Mouse (Mus musculus): ENCODE measurements around the gene Map4k3. TPM values are rescaled to one million over a fixed set of nuclear protein-coding genes. Genes with fewer than 3 reads are reported as not detected.
"Not testable (repeated sequence)": the region's sequence is repeated elsewhere in the genome, so short reads cannot be mapped to it uniquely, and the experiment has no call there.

Map4k3 gene
- polyA plus RNA-seq, 1 experiment from 2014 or later: 17.7 TPM

DNA sequence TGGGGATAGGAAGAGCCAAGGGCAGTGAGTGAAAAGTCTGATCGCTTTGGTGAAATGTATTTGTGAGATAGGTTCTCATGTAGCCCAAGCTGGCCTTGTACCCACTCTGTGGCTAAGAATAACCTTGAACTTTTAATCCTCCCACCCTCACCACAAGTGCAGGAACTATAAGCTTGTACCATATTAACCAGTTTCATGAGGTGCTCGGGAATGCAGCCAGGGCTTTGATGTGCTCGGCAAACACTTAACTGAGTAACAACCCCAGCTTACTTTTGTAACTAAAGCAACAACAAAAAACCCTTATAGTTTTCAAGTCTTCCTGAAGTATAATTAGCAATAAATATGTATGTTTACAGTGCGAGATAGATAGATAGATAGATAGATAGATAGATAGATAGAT is 4.0 kb upstream of the Map4k3 start:
- no peak overlapping the region for H3K27ac ChIP-seq (ENCODE audit: low read depth, low read length)
- ATAC-seq: no peak
- H3K36me3 ChIP-seq (ENCODE audit: control insufficient read depth, insufficient read depth, low read length): no peaks in the 10 kb centered on the region
- no peak overlapping the region for H3K4me2 ChIP-seq (ENCODE audit: low read length)
- H3K9me3 ChIP-seq (ENCODE audit: control insufficient read depth, low read length): no peaks in the 10 kb centered on the region
- H3K4me1 ChIP-seq (ENCODE audit: control insufficient read depth, insufficient read depth, low read depth, low read length): no peaks in the 10 kb centered on the region; the same call in 1 of the 2 replicates
- WGBS: 90% methylated on average over 4 of the region's 4 CpGs
- H3K4me3 ChIP-seq (ENCODE audit: low read length): no peak overlapping the region
- H3K27me3 ChIP-seq (replicated peaks; ENCODE audit: control insufficient read depth, insufficient read depth, low read length): no peaks in the 10 kb centered on the region
- H3K9ac ChIP-seq (ENCODE audit: low read depth, low read length): no peak overlapping the region

DNA sequence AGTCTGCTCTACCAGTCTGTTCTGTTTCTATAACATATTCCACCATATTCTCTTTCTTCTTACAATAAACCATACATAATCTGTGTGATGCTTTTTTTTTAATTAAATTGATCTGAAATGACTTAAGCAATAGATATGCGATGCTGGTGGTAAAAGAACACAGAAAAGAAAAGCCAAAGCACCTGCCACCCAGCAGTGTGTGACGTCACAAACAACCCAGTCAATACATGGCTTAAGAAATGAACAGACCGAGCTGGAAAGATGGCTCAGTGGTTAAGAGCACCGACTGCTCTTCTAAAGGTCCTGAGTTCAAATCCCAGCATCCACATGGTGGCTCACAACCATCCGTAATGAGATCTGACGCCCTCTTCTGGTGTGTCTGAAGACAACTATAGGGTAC is 2.0 kb upstream of the Map4k3 start:
- H3K27me3 ChIP-seq (replicated peaks; ENCODE audit: control insufficient read depth, insufficient read depth, low read length); H3K4me2 ChIP-seq (ENCODE audit: low read length); H3K4me3 ChIP-seq (ENCODE audit: low read length); H3K36me3 ChIP-seq (ENCODE audit: control insufficient read depth, insufficient read depth, low read length); H3K9me3 ChIP-seq (ENCODE audit: control insufficient read depth, low read length); ATAC-seq; H3K27ac ChIP-seq (ENCODE audit: low read depth, low read length); H3K9ac ChIP-seq (ENCODE audit: low read depth, low read length): not testable (repeated sequence)
- peaks cover 15% of the 10 kb centered on the region for H3K4me1 ChIP-seq (ENCODE audit: control insufficient read depth, insufficient read depth, low read depth, low read length)
- 89% methylated on average over 6 of the region's 6 CpGs for WGBS

DNA sequence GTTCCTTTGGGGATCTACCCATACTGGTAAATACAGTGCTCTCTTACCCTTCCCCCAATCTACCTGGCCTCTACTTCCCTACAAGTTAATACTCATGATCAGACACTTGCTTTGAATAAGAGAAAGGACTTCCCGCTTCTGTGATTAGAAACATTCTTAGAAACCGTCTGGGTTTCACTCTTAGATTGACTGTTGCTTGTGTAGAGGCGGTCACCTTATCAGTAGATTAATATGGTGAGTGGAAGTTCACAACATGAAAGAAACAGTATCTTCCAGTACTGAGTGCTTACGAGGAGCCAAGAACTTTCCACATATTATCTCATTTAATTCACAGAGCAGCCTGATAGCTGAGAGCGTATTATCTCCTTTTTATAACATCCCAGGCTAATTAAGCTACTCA is 1.5 kb upstream of the Map4k3 start:
- Histone ChIP-seq H3K4me1 (ENCODE audit: control insufficient read depth, insufficient read depth, low read depth, low read length) (peaks cover 15% of the 10 kb centered on the region), H3K27me3 (replicated peaks; ENCODE audit: control insufficient read depth, insufficient read depth, low read length) (no peaks in the 10 kb centered on the region), H3K4me3 (ENCODE audit: low read length) (no peak overlapping the region), H3K27ac (ENCODE audit: low read depth, low read length) (no peak overlapping the region), H3K36me3 (ENCODE audit: control insufficient read depth, insufficient read depth, low read length) (no peaks in the 10 kb centered on the region), H3K4me2 (ENCODE audit: low read length) (no peak overlapping the region), H3K9ac (ENCODE audit: low read depth, low read length) (no peak overlapping the region), H3K9me3 (ENCODE audit: control insufficient read depth, low read length) (no peaks in the 10 kb centered on the region)
- ATAC-seq: no peak
- WGBS: 86% methylated on average over 5 of the region's 5 CpGs

DNA sequence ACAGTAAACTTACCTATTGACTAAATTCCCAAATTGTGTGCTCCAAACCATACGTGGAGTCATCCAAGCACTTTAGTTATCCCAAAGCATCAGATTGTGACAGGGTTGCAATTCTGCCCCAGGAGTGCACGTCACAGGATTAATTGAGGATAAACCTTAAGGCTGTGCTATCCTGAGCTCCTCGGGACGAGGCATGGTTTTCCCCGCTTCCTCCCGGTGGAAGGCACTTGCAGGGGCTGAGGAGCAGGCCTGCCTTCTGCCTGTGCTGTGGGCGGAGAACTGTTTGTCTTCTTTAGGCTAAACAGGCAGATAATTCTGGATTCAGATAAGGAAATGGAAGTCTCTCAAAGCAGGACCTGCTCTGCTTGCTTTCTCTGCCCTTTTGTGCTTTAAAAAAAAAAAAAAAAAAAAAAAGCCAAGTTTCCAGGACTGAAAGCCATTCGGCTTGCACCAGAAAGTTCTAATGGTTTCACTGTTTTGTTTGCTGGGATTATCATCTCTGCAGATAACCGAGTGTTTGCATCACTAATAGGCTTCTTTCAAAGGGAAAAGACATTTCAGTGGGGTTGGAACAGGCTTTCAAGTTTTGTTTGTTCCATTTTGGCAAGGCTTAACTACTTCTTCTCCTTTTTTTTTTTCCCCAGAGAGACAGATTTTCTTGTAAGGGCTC is 930 bp upstream of the Map4k3 start:
- H3K9ac ChIP-seq (ENCODE audit: low read depth, low read length): no peak overlapping the region
- no peaks in the 10 kb centered on the region for H3K9me3 ChIP-seq (ENCODE audit: control insufficient read depth, low read length)
- peaks cover 18% of the 10 kb centered on the region for H3K4me1 ChIP-seq (ENCODE audit: control insufficient read depth, insufficient read depth, low read depth, low read length)
- 28% methylated on average over 9 of the region's 9 CpGs for WGBS
- no peak overlapping the region for H3K4me3 ChIP-seq (ENCODE audit: low read length)
- ATAC-seq: no peak
- no peak overlapping the region for H3K4me2 ChIP-seq (ENCODE audit: low read length)
- no peaks in the 10 kb centered on the region for H3K36me3 ChIP-seq (ENCODE audit: control insufficient read depth, insufficient read depth, low read length)
- no peaks in the 10 kb centered on the region for H3K27me3 ChIP-seq (replicated peaks; ENCODE audit: control insufficient read depth, insufficient read depth, low read length)
- peak overlapping the region; percentile 56; the same call in 1 of the 2 replicates for H3K27ac ChIP-seq (ENCODE audit: low read depth, low read length)

DNA sequence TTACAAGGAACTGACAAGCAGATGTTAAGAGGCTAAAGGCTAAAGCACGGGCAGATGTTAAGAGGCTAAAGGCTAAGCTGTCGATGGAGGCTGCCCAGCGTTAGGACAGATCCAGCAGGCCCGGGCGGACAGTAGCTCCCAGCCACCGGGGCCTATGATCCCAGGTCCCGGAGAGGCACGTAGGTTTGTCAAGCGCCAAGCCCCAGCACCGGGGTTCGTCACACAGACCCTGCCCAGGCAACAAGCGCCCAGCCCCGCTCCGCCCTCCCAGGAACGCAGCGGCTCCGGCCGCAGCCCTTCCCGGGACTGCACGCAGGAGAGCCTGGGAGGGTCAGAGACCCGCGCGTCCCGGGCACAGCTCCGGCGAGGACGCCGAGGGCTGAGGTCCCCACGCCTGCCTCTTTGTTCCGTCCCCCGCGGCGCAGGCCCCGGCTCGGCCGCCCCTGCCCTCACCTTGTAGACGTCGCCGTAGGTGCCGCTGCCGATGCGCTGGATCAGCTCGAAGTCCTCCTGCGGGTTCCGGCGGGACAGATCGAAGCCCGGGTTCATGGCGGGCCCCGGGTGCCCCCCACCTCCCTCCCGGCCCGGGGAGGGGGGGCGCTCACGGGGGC is 839 bp downstream of the Map4k3 start:
- ATAC-seq: peak; percentile 76
- peak overlapping the region; percentile 92 for H3K4me3 ChIP-seq (ENCODE audit: low read length)
- no peaks in the 10 kb centered on the region for H3K9me3 ChIP-seq (ENCODE audit: control insufficient read depth, low read length)
- peak overlapping the region; percentile 83 for H3K4me2 ChIP-seq (ENCODE audit: low read length)
- H3K27me3 ChIP-seq (replicated peaks; ENCODE audit: control insufficient read depth, insufficient read depth, low read length): no peaks in the 10 kb centered on the region
- 1% methylated on average over 43 of the region's 54 CpGs for WGBS
- peak overlapping the region; percentile 92 for H3K27ac ChIP-seq (ENCODE audit: low read depth, low read length)
- H3K9ac ChIP-seq (ENCODE audit: low read depth, low read length): peak overlapping the region; percentile 95
- H3K36me3 ChIP-seq (ENCODE audit: control insufficient read depth, insufficient read depth, low read length): no peaks in the 10 kb centered on the region
- peaks cover 21% of the 10 kb centered on the region for H3K4me1 ChIP-seq (ENCODE audit: control insufficient read depth, insufficient read depth, low read depth, low read length)

DNA sequence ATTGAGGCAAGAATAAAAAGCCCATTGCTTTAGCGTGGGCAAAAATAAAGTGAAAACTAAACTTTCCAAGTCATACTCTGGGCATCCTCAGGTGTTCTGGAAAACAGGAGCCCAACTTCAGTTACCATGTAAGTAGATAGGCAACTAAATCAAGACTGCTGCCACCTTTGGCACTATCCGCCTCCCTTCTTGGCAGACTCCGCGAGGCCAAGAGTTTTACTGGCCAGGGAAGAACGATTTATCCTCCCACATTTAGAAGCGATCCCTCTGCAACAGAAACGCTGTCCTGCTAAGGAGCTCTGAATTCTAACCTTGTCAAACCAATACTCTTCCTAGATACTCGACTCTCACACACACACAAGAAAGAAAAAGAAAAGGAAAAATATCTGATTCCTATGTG is 1.5 kb downstream of the Map4k3 start:
- no peak overlapping the region for H3K27ac ChIP-seq (ENCODE audit: low read depth, low read length)

DNA sequence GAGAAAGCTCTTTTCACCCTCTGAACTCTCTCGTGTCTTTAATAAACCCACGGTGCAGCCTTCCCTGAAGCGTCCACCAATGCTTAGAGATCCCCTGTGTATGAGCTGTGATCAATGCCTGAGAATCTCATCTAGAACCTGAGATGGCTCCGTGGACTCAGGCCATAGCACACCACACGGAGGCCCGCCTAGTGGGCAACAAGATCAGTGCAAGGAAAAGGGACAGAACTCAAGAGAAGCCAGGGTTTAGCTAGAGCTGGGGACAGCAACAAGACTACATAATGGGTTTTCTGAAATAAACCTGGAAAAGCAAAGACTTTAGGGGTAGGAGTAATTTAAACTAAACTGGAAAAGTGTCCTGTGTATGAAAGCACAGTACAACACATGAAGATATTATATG is 5.2 kb downstream of the Map4k3 start:
- WGBS: 70% methylated on average over 6 of the region's 6 CpGs
- Histone ChIP-seq H3K27ac (ENCODE audit: low read depth, low read length) (no peak overlapping the region), H3K4me1 (ENCODE audit: control insufficient read depth, insufficient read depth, low read depth, low read length) (peaks cover 36% of the 10 kb centered on the region), H3K9me3 (ENCODE audit: control insufficient read depth, low read length) (no peaks in the 10 kb centered on the region), H3K4me2 (ENCODE audit: low read length) (no peak overlapping the region), H3K36me3 (ENCODE audit: control insufficient read depth, insufficient read depth, low read length) (no peaks in the 10 kb centered on the region), H3K9ac (ENCODE audit: low read depth, low read length) (no peak overlapping the region), H3K27me3 (replicated peaks; ENCODE audit: control insufficient read depth, insufficient read depth, low read length) (no peaks in the 10 kb centered on the region), H3K4me3 (ENCODE audit: low read length) (no peak overlapping the region)
- ATAC-seq: no peak

More for the DNA sequence above, 1.5 kb downstream of the Map4k3 start:
- WGBS: 8% methylated on average over 8 of the region's 8 CpGs
- no peaks in the 10 kb centered on the region for H3K27me3 ChIP-seq (replicated peaks; ENCODE audit: control insufficient read depth, insufficient read depth, low read length)
- ATAC-seq: no peak
- peak overlapping the region; percentile 95 for H3K9ac ChIP-seq (ENCODE audit: low read depth, low read length)
- no peaks in the 10 kb centered on the region for H3K9me3 ChIP-seq (ENCODE audit: control insufficient read depth, low read length)
- H3K4me1 ChIP-seq (ENCODE audit: control insufficient read depth, insufficient read depth, low read depth, low read length): peaks cover 26% of the 10 kb centered on the region
- H3K36me3 ChIP-seq (ENCODE audit: control insufficient read depth, insufficient read depth, low read length): no peaks in the 10 kb centered on the region
- H3K4me2 ChIP-seq (ENCODE audit: low read length): peak overlapping the region; percentile 83
- H3K4me3 ChIP-seq (ENCODE audit: low read length): peak overlapping the region; percentile 92

DNA sequence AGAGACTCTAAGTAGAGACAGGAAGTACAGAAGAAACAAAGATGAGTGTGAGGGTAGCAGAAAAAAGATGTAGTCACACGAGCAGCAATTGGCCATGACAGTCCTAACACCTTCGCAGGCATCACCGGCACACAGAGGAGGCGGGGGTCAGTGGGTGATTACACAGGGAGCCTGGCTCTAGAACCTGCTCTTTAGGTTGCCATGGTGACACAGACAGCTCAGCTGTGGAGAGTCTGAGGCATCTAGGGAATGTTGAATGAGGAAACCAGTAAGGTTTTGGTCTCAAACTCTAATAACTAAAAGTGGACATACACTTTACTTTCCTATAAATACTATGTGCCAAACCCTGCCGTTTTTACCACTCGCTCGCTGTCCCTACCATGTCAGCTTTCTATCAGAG is 6.6 kb downstream of the Map4k3 start:
- no peak overlapping the region for H3K9ac ChIP-seq (ENCODE audit: low read depth, low read length)
- ATAC-seq: 0 out of 2 replicates have a peak, but pooled peaks have one; percentile 60
- H3K4me3 ChIP-seq (ENCODE audit: low read length): no peak overlapping the region
- 57% methylated on average over 7 of the region's 7 CpGs for WGBS
- no peaks in the 10 kb centered on the region for H3K9me3 ChIP-seq (ENCODE audit: control insufficient read depth, low read length)
- no peaks in the 10 kb centered on the region for H3K27me3 ChIP-seq (replicated peaks; ENCODE audit: control insufficient read depth, insufficient read depth, low read length)
- no peak overlapping the region for H3K27ac ChIP-seq (ENCODE audit: low read depth, low read length)
- peaks cover 36% of the 10 kb centered on the region for H3K4me1 ChIP-seq (ENCODE audit: control insufficient read depth, insufficient read depth, low read depth, low read length)
- no peaks in the 10 kb centered on the region for H3K36me3 ChIP-seq (ENCODE audit: control insufficient read depth, insufficient read depth, low read length)
- H3K4me2 ChIP-seq (ENCODE audit: low read length): no peak overlapping the region

DNA sequence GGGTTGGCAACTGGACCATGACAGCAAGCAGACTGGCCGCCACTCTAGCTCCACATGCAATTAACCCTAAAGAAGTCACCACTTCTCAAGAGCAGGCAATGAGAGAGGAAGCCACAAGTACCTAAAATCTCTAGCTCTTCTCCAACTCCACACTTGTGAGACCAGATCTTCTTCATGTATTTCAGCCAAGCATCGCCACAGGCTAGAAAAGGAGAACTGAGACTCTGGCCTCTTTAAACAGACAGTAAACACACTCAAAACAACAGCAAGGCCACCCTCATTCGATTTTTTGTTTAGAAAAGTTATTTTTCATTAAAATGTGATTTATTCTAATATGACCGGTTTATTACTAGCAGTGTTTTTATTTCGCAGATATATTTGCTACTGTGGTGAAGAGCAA is 9.0 kb downstream of the Map4k3 start:
- no peak overlapping the region for H3K4me2 ChIP-seq (ENCODE audit: low read length)
- 89% methylated on average over 5 of the region's 5 CpGs for WGBS
- H3K4me3 ChIP-seq (ENCODE audit: low read length): no peak overlapping the region
- ATAC-seq: no peak
- H3K27ac ChIP-seq (ENCODE audit: low read depth, low read length): no peak overlapping the region
- no peaks in the 10 kb centered on the region for H3K9me3 ChIP-seq (ENCODE audit: control insufficient read depth, low read length)
- no peaks in the 10 kb centered on the region for H3K27me3 ChIP-seq (replicated peaks; ENCODE audit: control insufficient read depth, insufficient read depth, low read length)
- no peaks in the 10 kb centered on the region for H3K36me3 ChIP-seq (ENCODE audit: control insufficient read depth, insufficient read depth, low read length)
- peaks cover 20% of the 10 kb centered on the region for H3K4me1 ChIP-seq (ENCODE audit: control insufficient read depth, insufficient read depth, low read depth, low read length)
- no peak overlapping the region for H3K9ac ChIP-seq (ENCODE audit: low read depth, low read length)
